Mouse (Mus musculus) liver, postnatal 0 days (tissue): Measurements from ENCODE around the gene Aff3. TPM values are rescaled to one million over a fixed set of nuclear protein-coding genes. Genes with fewer than 3 reads are reported as not detected.

Experiments
- ATAC-seq: fragments of 200-750 bp; cut with Nextera tagmentation; 2 replicates; pipeline ENCODE4 v1.8.0; 2017; ENCODE audit warnings: mild to moderate bottlenecking, moderate library complexity
- DNase-seq: peaks from one replicate; pipeline ENCODE4 v3.0.0-alpha.2; 2016
- H3K27ac ChIP-seq: fragments of 300-500 bp; sonication (generic); 2 replicates; pipeline ENCODE4 v1.5.1; 2014; ENCODE audit warnings: antibody characterized with exemption, moderate library complexity, mild to moderate bottlenecking, low read depth
- H3K27me3 ChIP-seq: fragments of 300-500 bp; sonication (generic); 2 replicates; pipeline ENCODE4 v1.6.1; 2014; ENCODE audit warnings: low read length, control low read depth, mixed read lengths; ENCODE audit not compliant: insufficient read depth
- H3K36me3 ChIP-seq: fragments of 300-500 bp; sonication (generic); replicated peaks from 2 replicates; pipeline ENCODE4 v1.6.1; 2014; ENCODE audit warnings: mild to moderate bottlenecking, control low read depth, low read length, moderate library complexity, mixed read lengths; ENCODE audit not compliant: insufficient read depth
- H3K4me1 ChIP-seq: fragments of 300-500 bp; sonication (generic); 2 replicates; pipeline ENCODE4 v1.6.1; 2014; ENCODE audit warnings: antibody characterized with exemption, mild to moderate bottlenecking, control low read depth; ENCODE audit not compliant: insufficient read depth
- H3K4me2 ChIP-seq: fragments of 300-500 bp; sonication (generic); 2 replicates; pipeline ENCODE4 v1.6.1; 2014; ENCODE audit warnings: low read depth, mild to moderate bottlenecking, low read length, moderate library complexity, mixed read lengths
- H3K4me3 ChIP-seq: fragments of 300-500 bp; sonication (generic); 2 replicates; pipeline ENCODE4 v1.5.1; 2014; ENCODE audit warnings: low read depth, low read length
- H3K9ac ChIP-seq: fragments of 300-500 bp; sonication (generic); replicated peaks from 2 replicates; pipeline ENCODE4 v1.6.1; 2014; ENCODE audit warnings: mild to moderate bottlenecking, moderate library complexity
- H3K9me3 ChIP-seq: fragments of 300-500 bp; sonication (generic); 2 replicates; pipeline ENCODE4 v1.6.1; 2016; ENCODE audit warnings: mild to moderate bottlenecking, control low read depth, low read length, mixed read lengths
- CTCF ChIP-seq: sonication (generic); IDR thresholded peaks from 2 replicates; pipeline ENCODE4 v1.5.1; 2016; ENCODE audit warnings: antibody characterized with exemption, low read depth
- EP300 ChIP-seq: IDR thresholded peaks from 2 replicates; pipeline ENCODE4 v1.6.1; 2016; ENCODE audit warnings: antibody characterized with exemption, low read depth, mild to moderate bottlenecking
- WGBS: fragments of 180-500 bp; shearing (Covaris S2); extraction: QIAGEN DNeasy Blood & Tissue Kit; methylation state at CpG from one replicate; pipeline ENCODE4 v1.1.7; 2014; ENCODE audit not compliant: insufficient replicate concordance; 5-methylcytosine and 5-hydroxymethylcytosine counted together
- polyA plus RNA-seq: library from polyadenylated mRNA; unstranded; fragments of >200 nt; fragmentation: Nextera tagmentation; extraction: Ambion mirVana; gene quantifications from 2 replicates; pipeline ENCODE4 v1.2.1, GENCODE M21; 2015

The Aff3 gene
- polyA plus RNA-seq, 1 experiment from 2014 or later, result 1.1 TPM

DNA sequence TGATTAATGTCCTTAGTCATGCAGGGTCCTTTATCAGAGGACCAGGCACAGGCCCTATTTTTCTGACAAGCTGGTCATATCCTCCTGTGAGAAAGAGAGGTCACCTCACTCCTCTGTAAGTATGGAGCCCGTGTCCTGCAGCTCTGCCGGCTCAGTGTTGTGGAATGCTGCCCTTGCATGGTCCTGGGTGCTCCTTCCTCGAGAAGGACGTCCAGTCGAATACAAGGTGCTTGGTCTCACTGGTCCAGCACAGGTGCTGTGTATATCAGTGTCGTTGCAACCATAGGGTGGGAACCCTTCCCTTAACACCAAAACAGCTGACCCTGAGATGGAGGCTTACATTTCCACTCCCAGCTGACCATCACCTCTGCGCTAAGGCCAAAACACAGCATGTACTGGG, 280.7 kb downstream of the Aff3 start:
- H3K4me2 ChIP-seq, result no peak overlapping the region
- no peak for TF ChIP-seq EP300
- TF ChIP-seq CTCF, result no peak

DNA sequence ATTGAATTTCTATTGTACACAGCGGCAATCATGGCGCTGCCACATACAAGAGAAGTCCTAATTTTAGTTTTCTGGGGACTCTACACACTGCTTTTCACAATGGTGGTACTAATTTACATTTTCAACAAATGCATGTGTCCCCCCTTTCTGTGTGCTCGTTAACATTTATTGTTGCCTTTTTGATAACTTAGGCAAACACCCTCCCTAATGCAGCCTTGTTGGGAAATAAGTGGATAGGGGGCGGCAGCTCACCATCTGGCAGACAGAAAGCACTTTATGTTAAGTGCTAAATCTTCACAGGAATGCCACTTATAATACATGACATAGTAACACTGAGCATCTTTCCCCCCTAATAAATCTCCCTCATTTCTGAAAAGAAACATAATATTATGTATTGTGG, 282.1 kb downstream of the Aff3 start:
- Histone ChIP-seq H3K9ac (no peak overlapping the region), H3K36me3 (no peaks in the 10 kb centered on the region), H3K9me3 (no peaks in the 10 kb centered on the region), H3K4me3 (no peak overlapping the region), H3K27me3 (no peaks in the 10 kb centered on the region), H3K4me2 (no peak overlapping the region), H3K27ac (no peak overlapping the region), H3K4me1 (no peaks in the 10 kb centered on the region)
- TF ChIP-seq EP300, result no peak
- no peak for TF ChIP-seq CTCF
- DNase-seq (no peak), ATAC-seq (no peak)
- 77% methylated on average over 4 of the region's 4 CpGs for WGBS

More for the DNA sequence above, 280.7 kb downstream of the Aff3 start:
- no peaks in the 10 kb centered on the region for H3K9me3 ChIP-seq
- H3K4me3 ChIP-seq, result no peak overlapping the region
- no peak overlapping the region for H3K27ac ChIP-seq
- no peak overlapping the region for H3K9ac ChIP-seq
- no peaks in the 10 kb centered on the region for H3K4me1 ChIP-seq
- H3K27me3 ChIP-seq, result no peaks in the 10 kb centered on the region
- H3K36me3 ChIP-seq, result no peaks in the 10 kb centered on the region
- DNase-seq, result no peak
- ATAC-seq, result no peak
- WGBS, result 60% methylated on average over 7 of the region's 7 CpGs

DNA sequence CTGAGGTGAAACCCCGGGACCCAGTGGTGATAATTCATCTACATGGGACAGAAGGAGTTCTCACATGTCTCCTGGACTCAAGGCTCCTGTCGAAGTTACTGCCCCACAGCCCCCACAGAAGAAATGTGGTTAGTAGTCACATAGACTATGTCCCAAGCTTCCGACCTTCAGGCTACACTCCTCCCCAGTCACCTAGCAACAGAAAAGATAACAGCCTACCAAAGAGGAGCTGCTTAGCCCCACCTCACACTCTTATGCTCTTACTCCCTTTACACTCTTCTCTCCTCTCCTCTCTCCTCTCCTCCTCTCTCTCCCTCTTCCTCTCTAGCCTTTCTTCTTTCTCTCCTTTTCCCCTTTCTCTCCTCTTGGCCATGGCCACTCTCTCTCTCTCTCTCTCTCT, 286.8 kb downstream of the Aff3 start:
- DNase-seq, result no peak
- no peaks in the 10 kb centered on the region for H3K4me1 ChIP-seq
- WGBS, result 75% methylated on average over 3 of the region's 3 CpGs
- H3K9me3 ChIP-seq, result no peaks in the 10 kb centered on the region
- no peak overlapping the region for H3K4me2 ChIP-seq
- H3K4me3 ChIP-seq, result no peak overlapping the region
- TF ChIP-seq EP300 (no peak), CTCF (no peak)
- H3K27ac ChIP-seq, result no peak overlapping the region
- H3K27me3 ChIP-seq, result no peaks in the 10 kb centered on the region
- no peak for ATAC-seq
- no peak overlapping the region for H3K9ac ChIP-seq
- H3K36me3 ChIP-seq, result no peaks in the 10 kb centered on the region

DNA sequence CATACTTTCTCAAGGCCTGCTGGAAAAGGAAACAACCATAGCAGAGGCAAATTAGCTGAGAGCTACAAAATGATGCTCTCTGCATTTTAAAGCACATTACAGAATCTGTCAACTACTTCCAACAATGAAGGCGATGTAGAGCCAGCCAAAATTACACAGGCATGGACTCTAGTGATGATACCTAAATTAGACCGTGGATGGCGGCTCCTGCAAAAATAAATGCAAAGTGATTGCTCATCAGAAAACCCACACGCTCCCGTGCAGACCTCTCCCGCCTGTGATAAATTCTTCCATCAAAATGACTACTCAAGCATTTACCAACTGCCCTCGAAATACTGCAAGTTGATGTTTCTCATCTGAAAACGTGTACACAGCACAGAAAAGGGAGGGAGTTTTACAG, 295.6 kb downstream of the Aff3 start:
- Histone ChIP-seq H3K27me3 (no peaks in the 10 kb centered on the region), H3K36me3 (no peaks in the 10 kb centered on the region), H3K4me2 (no peak overlapping the region), H3K9me3 (no peaks in the 10 kb centered on the region), H3K4me1 (no peaks in the 10 kb centered on the region), H3K9ac (no peak overlapping the region), H3K4me3 (no peak overlapping the region), H3K27ac (no peak overlapping the region)
- DNase-seq, result no peak
- TF ChIP-seq EP300 (no peak), CTCF (no peak)
- WGBS, result 76% methylated on average over 8 of the region's 8 CpGs
- no peak for ATAC-seq

DNA sequence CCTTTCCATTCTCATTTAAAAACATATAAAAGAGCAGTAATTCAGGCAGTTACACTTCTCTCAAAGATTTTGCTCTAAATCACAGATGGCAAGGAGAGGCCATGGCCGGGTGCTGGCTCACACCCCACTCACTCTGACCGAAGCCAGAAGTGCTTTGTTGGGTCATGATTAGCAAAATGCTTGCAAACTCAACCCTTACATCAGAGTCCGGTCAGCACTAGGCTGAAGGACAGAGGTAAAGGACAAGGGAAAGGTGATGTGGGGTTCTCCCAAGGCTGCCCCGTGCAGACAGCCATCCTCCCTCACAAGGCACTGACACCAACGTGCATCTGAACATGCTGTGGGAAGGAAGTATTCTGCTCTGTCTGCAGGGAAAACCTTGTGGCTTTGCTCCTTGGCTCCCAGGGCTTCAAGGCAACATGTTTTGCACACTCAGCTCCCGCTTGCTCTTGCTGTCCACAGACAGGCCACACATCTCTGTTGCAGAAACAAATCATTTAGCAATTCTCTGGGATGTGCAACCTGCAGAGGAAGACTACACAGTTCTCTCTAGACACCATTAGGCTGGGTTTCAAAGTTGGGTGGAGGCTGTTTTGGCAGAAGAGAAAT, 296.6 kb downstream of the Aff3 start:
- no peak overlapping the region for H3K4me3 ChIP-seq
- H3K4me2 ChIP-seq, result no peak overlapping the region
- 63% methylated on average over 6 of the region's 6 CpGs for WGBS
- no peaks in the 10 kb centered on the region for H3K9me3 ChIP-seq
- no peaks in the 10 kb centered on the region for H3K36me3 ChIP-seq
- no peaks in the 10 kb centered on the region for H3K27me3 ChIP-seq
- no peaks in the 10 kb centered on the region for H3K4me1 ChIP-seq
- no peak for ATAC-seq
- no peak overlapping the region for H3K9ac ChIP-seq
- no peak for TF ChIP-seq CTCF
- TF ChIP-seq EP300, result no peak
- no peak overlapping the region for H3K27ac ChIP-seq
- no peak for DNase-seq

DNA sequence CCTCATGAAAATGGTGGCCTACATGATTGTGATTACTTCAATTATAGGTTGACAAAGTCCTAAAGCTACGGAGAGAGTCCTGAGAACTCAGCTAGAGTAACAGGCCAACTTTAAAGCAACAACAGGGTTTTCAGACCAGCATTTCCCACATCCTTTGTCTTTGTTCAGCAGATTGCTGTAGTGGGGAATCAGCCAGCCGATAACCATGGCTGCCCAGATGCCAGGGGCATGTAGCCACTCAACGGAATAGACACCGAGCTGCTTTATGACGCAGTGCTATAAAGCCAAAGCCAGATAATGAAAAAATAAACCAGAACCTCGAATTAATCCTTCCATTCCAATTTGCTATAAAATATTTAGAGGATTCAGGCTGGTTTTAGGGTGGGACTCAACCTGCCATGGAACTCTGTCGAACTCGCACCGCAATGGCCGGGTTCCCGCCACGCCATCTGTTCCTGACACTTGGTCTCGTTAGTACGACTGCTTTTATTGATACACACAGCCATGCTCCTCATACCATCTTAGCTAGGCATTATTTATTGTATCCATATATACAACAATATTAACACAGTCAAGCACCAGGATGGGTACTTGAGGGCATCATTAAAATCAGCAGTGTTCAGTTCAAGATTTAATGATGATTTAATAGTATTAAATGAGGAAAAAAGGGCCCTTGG, 297.2 kb downstream of the Aff3 start:
- DNase-seq (no peak), ATAC-seq (no peak)
- WGBS, result 86% methylated on average over 14 of the region's 14 CpGs
- H3K9me3 ChIP-seq, result no peaks in the 10 kb centered on the region
- H3K4me3 ChIP-seq, result no peak overlapping the region
- H3K9ac ChIP-seq, result no peak overlapping the region
- H3K27ac ChIP-seq, result no peak overlapping the region
- H3K36me3 ChIP-seq, result no peaks in the 10 kb centered on the region
- TF ChIP-seq CTCF (no peak), EP300 (no peak)
- no peaks in the 10 kb centered on the region; the same call in 1 of the 2 replicates for H3K4me1 ChIP-seq
- H3K4me2 ChIP-seq, result no peak overlapping the region
- H3K27me3 ChIP-seq, result no peaks in the 10 kb centered on the region
